Mouse (Mus musculus) cerebellum, postnatal 25 days (tissue): ENCODE data around the gene 2410015M20Rik.
"Not testable (repeated sequence)": the region's sequence is repeated elsewhere in the genome, so short reads cannot be mapped to it uniquely, and the experiment has no call there.

ENCODE experiments used
- DNase-seq, 2 experiments: peaks; one replicate each; pipeline ENCODE4 v3.0.0; 2021; ENCODE audit warnings: mixed read lengths in 2 of 2

2410015M20Rik gene

GRCm38 (mm10) chr17:56609452-56610171 is at the start of gene 2410015M20Rik:
2410015M20Rik (minus strand) TSS chr17:56609771.
- peak; percentile 95 to 97 for DNase-seq

GRCm38 (mm10) chr17:56656171-56656570 is 46.6 kb upstream of the 2410015M20Rik start:
- no peak for DNase-seq

GRCm38 (mm10) chr17:56655311-56655710 is 45.7 kb upstream of the 2410015M20Rik start:
- no peak for DNase-seq

GRCm38 (mm10) chr17:56654771-56655170 is 45.2 kb upstream of the 2410015M20Rik start:
- DNase-seq = no peak

GRCm38 (mm10) chr17:56651801-56652200 is 42.2 kb upstream of the 2410015M20Rik start:
- no peak for DNase-seq

GRCm38 (mm10) chr17:56647546-56647945 is 38.0 kb upstream of the 2410015M20Rik start:
- no peak for DNase-seq

GRCm38 (mm10) chr17:56643237-56643636 is 33.7 kb upstream of the 2410015M20Rik start:
- no peak for DNase-seq

- DNase-seq = no peak
Observed at GRCm38 (mm10) chr17:56634023-56634422, 24.5 kb upstream of the 2410015M20Rik start.

GRCm38 (mm10) chr17:56631807-56632206 is 22.2 kb upstream of the 2410015M20Rik start:
- DNase-seq = no peak

GRCm38 (mm10) chr17:56629800-56630781 is 20.5 kb upstream of the 2410015M20Rik start:
- DNase-seq = not testable (repeated sequence)

GRCm38 (mm10) chr17:56627530-56628277 is 18.1 kb upstream of the 2410015M20Rik start, which contains the start of gene Catsperd:
Catsperd (plus strand) TSS chr17:56628143.
- peak; percentile 41 to 62 for DNase-seq

- peak; percentile 97 to 99 for DNase-seq
Observed at GRCm38 (mm10) chr17:56626754-56627470, 17.3 kb upstream of the 2410015M20Rik start, which contains the start of gene Lonp1. Lonp1 (minus strand) TSS chr17:56626887.

- no peak for DNase-seq
Observed at GRCm38 (mm10) chr17:56626260-56626659, 16.7 kb upstream of the 2410015M20Rik start.

- no peak for DNase-seq
Observed at GRCm38 (mm10) chr17:56625495-56625894, 15.9 kb upstream of the 2410015M20Rik start.

- no peak for DNase-seq
Observed at GRCm38 (mm10) chr17:56617628-56618027, 8.1 kb upstream of the 2410015M20Rik start.

- no peak for DNase-seq
Observed at GRCm38 (mm10) chr17:56616725-56617124, 7.2 kb upstream of the 2410015M20Rik start.

GRCm38 (mm10) chr17:56615792-56616191 is 6.2 kb upstream of the 2410015M20Rik start:
- no peak for DNase-seq

GRCm38 (mm10) chr17:56615136-56615784 is 5.7 kb upstream of the 2410015M20Rik start:
- DNase-seq = no peak

GRCm38 (mm10) chr17:56614391-56615135 is 5.0 kb upstream of the 2410015M20Rik start:
- DNase-seq = peak in 1 of 2 experiments; percentile 53

GRCm38 (mm10) chr17:56613893-56614292 is 4.3 kb upstream of the 2410015M20Rik start:
- DNase-seq = peak in 1 of 2 experiments; percentile 38
